Mouse (Mus musculus) heart, postnatal 14 days (tissue): ENCODE data around the gene Sart3. TPM values are rescaled to one million over a fixed set of nuclear protein-coding genes. Genes with fewer than 3 reads are reported as not detected.
"Not testable (repeated sequence)": the region's sequence is repeated elsewhere in the genome, so short reads cannot be mapped to it uniquely, and the experiment has no call there.

Experiments used
- DNase-seq, 2 experiments: peaks; one replicate each; pipeline ENCODE4 v3.0.0; 2021 to 2022
- intact Hi-C: fragments of 180-260 bp; cut with DNase I; formaldehyde crosslinking; loops from one replicate; pipeline ENCODE4 v1.15.1; 2025
- total RNA-seq, 2 experiments: library from RNA; stranded (reverse); gene quantifications; 2 replicates each; pipeline ENCODE4 v1.2.3; 2021

Gene Sart3
- total RNA-seq, 2 experiments from 2014 or later: 15.6 to 16.9 TPM

GRCm38 (mm10) chr5:113796401-113797148 lies 24.3 kb upstream of the Sart3 start:
- intact Hi-C loops: no loop called here
- no peak for DNase-seq

- no peak for DNase-seq
- intact Hi-C loops: no loop called here
Measured at GRCm38 (mm10) chr5:113791197-113792095, 19.1 kb upstream of the Sart3 start.

GRCm38 (mm10) chr5:113790453-113791196 lies 18.3 kb upstream of the Sart3 start:
- no peak for DNase-seq
- intact Hi-C loops: no loop called here

- DNase-seq: peak; percentile 38 to 45
- intact Hi-C loops: no loop called here
Measured at GRCm38 (mm10) chr5:113789075-113789788, 16.9 kb upstream of the Sart3 start.

- DNase-seq: no peak
- intact Hi-C loops: no loop called here
Measured at GRCm38 (mm10) chr5:113788645-113789044, 16.3 kb upstream of the Sart3 start.

GRCm38 (mm10) chr5:113786985-113787384 lies 14.7 kb upstream of the Sart3 start:
- intact Hi-C loops: no loop called here
- DNase-seq: no peak

GRCm38 (mm10) chr5:113784104-113784503 lies 11.8 kb upstream of the Sart3 start:
- DNase-seq: peak; percentile 36 to 42
- intact Hi-C loops: not testable (repeated sequence)

GRCm38 (mm10) chr5:113783581-113784001 lies 11.3 kb upstream of the Sart3 start:
- DNase-seq: peak; percentile 64 to 68
- intact Hi-C loops: no loop called here

- intact Hi-C loops: no loop called here
- DNase-seq: no peak
Measured at GRCm38 (mm10) chr5:113782624-113783023, 10.3 kb upstream of the Sart3 start.

GRCm38 (mm10) chr5:113781875-113782274 lies 9.6 kb upstream of the Sart3 start:
- intact Hi-C loops: no loop called here
- no peak for DNase-seq

GRCm38 (mm10) chr5:113781254-113781653 lies 8.9 kb upstream of the Sart3 start:
- DNase-seq: no peak
- intact Hi-C loops: no loop called here

GRCm38 (mm10) chr5:113780763-113781162 lies 8.5 kb upstream of the Sart3 start:
- intact Hi-C loops: no loop called here
- DNase-seq: no peak

GRCm38 (mm10) chr5:113780082-113780752 lies 7.9 kb upstream of the Sart3 start:
- intact Hi-C loops: no loop called here
- no peak for DNase-seq

GRCm38 (mm10) chr5:113779569-113779968 lies 7.3 kb upstream of the Sart3 start:
- DNase-seq: no peak
- intact Hi-C loops: no loop called here

GRCm38 (mm10) chr5:113777728-113778127 lies 5.4 kb upstream of the Sart3 start:
- DNase-seq: not testable (repeated sequence)

GRCm38 (mm10) chr5:113776896-113777226 lies 4.6 kb upstream of the Sart3 start:
- intact Hi-C loops: no loop called here

More at GRCm38 (mm10) chr5:113777728-113778127, 5.4 kb upstream of the Sart3 start:
- intact Hi-C loops: not testable (repeated sequence)

GRCm38 (mm10) chr5:113776128-113776895 lies 4.0 kb upstream of the Sart3 start:
- intact Hi-C loops: no loop called here
- DNase-seq: no peak

More at GRCm38 (mm10) chr5:113776896-113777226, 4.6 kb upstream of the Sart3 start:
- DNase-seq: no peak

- DNase-seq: no peak
- intact Hi-C loops: no loop called here
Measured at GRCm38 (mm10) chr5:113775585-113775984, 3.3 kb upstream of the Sart3 start.

- DNase-seq: peak; percentile 91 to 94
- intact Hi-C loops: loop anchor here (1.0 to 2.0 kb wide), 2 partner anchors 42 to 181 kb away; no protein-coding TSS in a partner anchor
Measured at GRCm38 (mm10) chr5:113773664-113774063, 1.4 kb upstream of the Sart3 start.
